Mouse (Mus musculus) midbrain, embryonic 14.5 days (tissue): ENCODE measurements around the gene Acvr2b. TPM values are rescaled to one million over a fixed set of nuclear protein-coding genes. Genes with fewer than 3 reads are reported as not detected.
"Not testable (repeated sequence)": the region's sequence is repeated elsewhere in the genome, so short reads cannot be mapped to it uniquely, and the experiment has no call there.

ENCODE experiments used
- ATAC-seq: fragments of 200-750 bp; cut with Nextera tagmentation; 2 replicates; pipeline ENCODE4 v1.8.0; 2017; ENCODE audit warnings: moderate number of reproducible peaks, moderate library complexity; ENCODE audit not compliant: low FRiP score, low TSS enrichment
- DNase-seq: peaks from one replicate; pipeline ENCODE4 v3.0.0-alpha.2; 2015
- H3K27ac ChIP-seq: fragments of 300-500 bp; sonication (generic); replicated peaks from 2 replicates; pipeline ENCODE4 v1.5.1; 2014; ENCODE audit warnings: mild to moderate bottlenecking, low read depth, low read length, moderate library complexity
- H3K27me3 ChIP-seq: fragments of 300-500 bp; sonication (generic); 2 replicates; pipeline ENCODE4 v1.6.1; 2014; ENCODE audit warnings: low read length, control low read depth, mixed read lengths; ENCODE audit not compliant: control insufficient read depth, insufficient read depth
- H3K36me3 ChIP-seq: fragments of 300-500 bp; sonication (generic); 2 replicates; pipeline ENCODE4 v1.6.1; 2014; ENCODE audit warnings: low read length, control low read depth; ENCODE audit not compliant: control insufficient read depth, insufficient read depth
- H3K4me1 ChIP-seq: fragments of 300-500 bp; sonication (generic); 2 replicates; pipeline ENCODE4 v1.6.1; 2014; ENCODE audit warnings: mild to moderate bottlenecking, antibody characterized with exemption, low read length, control low read depth; ENCODE audit not compliant: control insufficient read depth, insufficient read depth
- H3K4me2 ChIP-seq: fragments of 300-500 bp; sonication (generic); 2 replicates; pipeline ENCODE4 v1.6.1; 2014; ENCODE audit warnings: mild to moderate bottlenecking, low read length, moderate library complexity
- H3K4me3 ChIP-seq: fragments of 300-500 bp; sonication (generic); replicated peaks from 2 replicates; pipeline ENCODE4 v1.5.1; 2014; ENCODE audit warnings: low read depth, low read length
- H3K9ac ChIP-seq: fragments of 300-500 bp; sonication (generic); replicated peaks from 2 replicates; pipeline ENCODE4 v1.6.1; 2014; ENCODE audit warnings: mild to moderate bottlenecking, low read length, moderate library complexity
- H3K9me3 ChIP-seq: fragments of 300-500 bp; sonication (generic); 2 replicates; pipeline ENCODE4 v1.6.1; 2016; ENCODE audit warnings: low read length, control low read depth, mixed read lengths; ENCODE audit not compliant: control insufficient read depth
- WGBS: fragments of 180-500 bp; shearing (Covaris S2); extraction: QIAGEN DNeasy Blood & Tissue Kit; methylation state at CpG from one replicate; pipeline ENCODE4 v1.1.7; 2014; 5-methylcytosine and 5-hydroxymethylcytosine counted together
- polyA plus RNA-seq: library from polyadenylated mRNA; unstranded; fragments of >200 nt; fragmentation: Nextera tagmentation; extraction: Ambion mirVana; gene quantifications from 2 replicates; pipeline ENCODE4 v1.2.1, GENCODE M21; 2014

Acvr2b gene
- polyA plus RNA-seq, 1 experiment from 2014 or later: 69.3 TPM

- not testable (repeated sequence) for H3K27ac ChIP-seq, DNase-seq, H3K9ac ChIP-seq, H3K4me3 ChIP-seq, H3K27me3 ChIP-seq, H3K4me2 ChIP-seq, ATAC-seq, H3K36me3 ChIP-seq, H3K4me1 ChIP-seq, H3K9me3 ChIP-seq
- WGBS: 90% methylated on average over 4 of the region's 4 CpGs
Observed at GRCm38 (mm10) chr9:119370770-119371169, 31.1 kb upstream of the Acvr2b start.

GRCm38 (mm10) chr9:119371251-119371650 lies 30.7 kb upstream of the Acvr2b start:
- ATAC-seq (no peak), DNase-seq (no peak)
- Histone ChIP-seq H3K27me3 (no peaks in the 10 kb centered on the region), H3K4me3 (no peak overlapping the region), H3K4me1 (no peaks in the 10 kb centered on the region), H3K9ac (no peak overlapping the region), H3K27ac (no peak overlapping the region), H3K4me2 (no peak overlapping the region), H3K9me3 (no peaks in the 10 kb centered on the region), H3K36me3 (no peaks in the 10 kb centered on the region)
- 91% methylated on average over 4 of the region's 4 CpGs for WGBS

GRCm38 (mm10) chr9:119375008-119375407 lies 26.9 kb upstream of the Acvr2b start:
- no peak for DNase-seq
- Histone ChIP-seq H3K27me3 (no peaks in the 10 kb centered on the region), H3K9ac (no peak overlapping the region), H3K27ac (no peak overlapping the region), H3K9me3 (no peaks in the 10 kb centered on the region), H3K4me1 (no peaks in the 10 kb centered on the region), H3K4me2 (no peak overlapping the region), H3K4me3 (no peak overlapping the region), H3K36me3 (no peaks in the 10 kb centered on the region)
- no peak for ATAC-seq
- 76% methylated on average over 3 of the region's 3 CpGs for WGBS

- 81% methylated on average over 6 of the region's 6 CpGs for WGBS
- no peak for ATAC-seq
- Histone ChIP-seq H3K4me3 (no peak overlapping the region), H3K4me2 (no peak overlapping the region), H3K9me3 (no peaks in the 10 kb centered on the region), H3K9ac (no peak overlapping the region), H3K27ac (no peak overlapping the region), H3K4me1 (no peaks in the 10 kb centered on the region), H3K36me3 (no peaks in the 10 kb centered on the region), H3K27me3 (no peaks in the 10 kb centered on the region)
- no peak for DNase-seq
Observed at GRCm38 (mm10) chr9:119375556-119375955, 26.4 kb upstream of the Acvr2b start.

GRCm38 (mm10) chr9:119378231-119378630 lies 23.7 kb upstream of the Acvr2b start:
- 91% methylated on average over 4 of the region's 4 CpGs for WGBS
- ATAC-seq: no peak

GRCm38 (mm10) chr9:119382603-119383002 lies 19.3 kb upstream of the Acvr2b start:
- H3K4me2 ChIP-seq: no peak overlapping the region
- peak; percentile 34 for DNase-seq
- H3K9ac ChIP-seq: no peak overlapping the region
- H3K36me3 ChIP-seq: no peaks in the 10 kb centered on the region; the same call in 1 of the 2 replicates
- H3K27ac ChIP-seq: no peak overlapping the region
- ATAC-seq: no peak
- WGBS: 55% methylated on average over 6 of the region's 6 CpGs
- H3K9me3 ChIP-seq: no peaks in the 10 kb centered on the region
- H3K27me3 ChIP-seq: no peaks in the 10 kb centered on the region
- H3K4me1 ChIP-seq: no peaks in the 10 kb centered on the region
- no peak overlapping the region for H3K4me3 ChIP-seq

More at GRCm38 (mm10) chr9:119378231-119378630, 23.7 kb upstream of the Acvr2b start:
- no peaks in the 10 kb centered on the region for H3K27me3 ChIP-seq
- no peak overlapping the region for H3K4me2 ChIP-seq
- no peak overlapping the region for H3K4me3 ChIP-seq
- H3K9ac ChIP-seq: no peak overlapping the region
- no peaks in the 10 kb centered on the region for H3K4me1 ChIP-seq
- no peak for DNase-seq
- no peak overlapping the region for H3K27ac ChIP-seq
- H3K36me3 ChIP-seq: no peaks in the 10 kb centered on the region
- no peaks in the 10 kb centered on the region for H3K9me3 ChIP-seq

GRCm38 (mm10) chr9:119388956-119389355 lies 13.0 kb upstream of the Acvr2b start:
- Histone ChIP-seq H3K27ac (no peak overlapping the region), H3K4me1 (no peaks in the 10 kb centered on the region), H3K9me3 (no peaks in the 10 kb centered on the region), H3K27me3 (no peaks in the 10 kb centered on the region), H3K36me3 (no peaks in the 10 kb centered on the region; the same call in 1 of the 2 replicates), H3K4me2 (no peak overlapping the region), H3K9ac (no peak overlapping the region), H3K4me3 (no peak overlapping the region)
- ATAC-seq (no peak), DNase-seq (peak; percentile 14)
- 65% methylated on average over 5 of the region's 5 CpGs for WGBS

- no peaks in the 10 kb centered on the region for H3K4me1 ChIP-seq
- H3K4me2 ChIP-seq: no peak overlapping the region
- H3K9me3 ChIP-seq: no peaks in the 10 kb centered on the region
- no peak overlapping the region for H3K4me3 ChIP-seq
- no peak overlapping the region for H3K9ac ChIP-seq
- H3K27me3 ChIP-seq: no peaks in the 10 kb centered on the region
- no peak for DNase-seq
- no peaks in the 10 kb centered on the region; the same call in 1 of the 2 replicates for H3K36me3 ChIP-seq
- H3K27ac ChIP-seq: no peak overlapping the region
- 92% methylated on average over 2 of the region's 2 CpGs for WGBS
- ATAC-seq: no peak
Observed at GRCm38 (mm10) chr9:119390214-119390613, 11.7 kb upstream of the Acvr2b start.

GRCm38 (mm10) chr9:119394808-119395207 lies 7.1 kb upstream of the Acvr2b start:
- Histone ChIP-seq H3K9me3 (no peaks in the 10 kb centered on the region), H3K9ac (no peak overlapping the region), H3K27me3 (no peaks in the 10 kb centered on the region), H3K27ac (no peak overlapping the region), H3K4me2 (no peak overlapping the region), H3K4me1 (no peaks in the 10 kb centered on the region), H3K36me3 (no peaks in the 10 kb centered on the region), H3K4me3 (no peak overlapping the region)
- WGBS: 89% methylated on average over 1 of the region's 1 CpGs
- no peak for DNase-seq
- no peak for ATAC-seq
